Mouse (Mus musculus) kidney, embryonic 14.5 days (tissue): ENCODE data around the gene Gas2l2. TPM values are rescaled to one million over a fixed set of nuclear protein-coding genes. Genes with fewer than 3 reads are reported as not detected.

Source experiments
- ATAC-seq: fragments of 200-750 bp; cut with Nextera tagmentation; 2 replicates; pipeline ENCODE4 v1.8.0; 2017; ENCODE audit warnings: moderate number of reproducible peaks, mild to moderate bottlenecking, moderate TSS enrichment, moderate library complexity; ENCODE audit not compliant: low FRiP score, low TSS enrichment
- H3K27ac ChIP-seq: fragments of 300-500 bp; sonication (generic); 2 replicates; pipeline ENCODE4 v1.5.1; 2014; ENCODE audit warnings: low read depth, mild to moderate bottlenecking, low read length, moderate library complexity, mixed read lengths
- H3K27me3 ChIP-seq: fragments of 300-500 bp; sonication (generic); 2 replicates; pipeline ENCODE4 v1.6.1; 2014; ENCODE audit warnings: mild to moderate bottlenecking, low read length; ENCODE audit not compliant: control insufficient read depth, insufficient read depth
- H3K36me3 ChIP-seq: fragments of 300-500 bp; sonication (generic); 2 replicates; pipeline ENCODE4 v1.6.1; 2014; ENCODE audit warnings: low read length, mixed read lengths; ENCODE audit not compliant: control insufficient read depth, insufficient read depth
- H3K4me1 ChIP-seq: fragments of 300-500 bp; sonication (generic); 2 replicates; pipeline ENCODE4 v1.6.1; 2014; ENCODE audit warnings: low read length, mixed read lengths; ENCODE audit not compliant: control insufficient read depth, insufficient read depth
- H3K4me2 ChIP-seq: fragments of 300-500 bp; sonication (generic); replicated peaks from 2 replicates; pipeline ENCODE4 v1.6.1; 2014; ENCODE audit warnings: low read depth, mild to moderate bottlenecking, low read length
- H3K4me3 ChIP-seq: fragments of 300-500 bp; sonication (generic); 2 replicates; pipeline ENCODE4 v1.5.1; 2014; ENCODE audit warnings: mild to moderate bottlenecking, low read length
- H3K9ac ChIP-seq: fragments of 300-500 bp; sonication (generic); 2 replicates; pipeline ENCODE4 v1.6.1; 2014; ENCODE audit warnings: low read depth, mild to moderate bottlenecking, low read length, moderate library complexity
- H3K9me3 ChIP-seq: fragments of 300-500 bp; sonication (generic); 2 replicates; pipeline ENCODE4 v1.6.1; 2016; ENCODE audit warnings: low read length; ENCODE audit not compliant: control insufficient read depth
- WGBS: fragments of 180-500 bp; shearing (Covaris S2); extraction: QIAGEN DNeasy Blood & Tissue Kit; methylation state at CpG from one replicate; pipeline ENCODE4 v1.1.7; 2014; 5-methylcytosine and 5-hydroxymethylcytosine counted together
- polyA plus RNA-seq: library from polyadenylated mRNA; unstranded; fragments of >200 nt; fragmentation: Nextera tagmentation; extraction: Ambion mirVana; gene quantifications from 2 replicates; pipeline ENCODE4 v1.2.1, GENCODE M21; 2014

Gene Gas2l2
- polyA plus RNA-seq, 1 experiment from 2014 or later = not detected

DNA sequence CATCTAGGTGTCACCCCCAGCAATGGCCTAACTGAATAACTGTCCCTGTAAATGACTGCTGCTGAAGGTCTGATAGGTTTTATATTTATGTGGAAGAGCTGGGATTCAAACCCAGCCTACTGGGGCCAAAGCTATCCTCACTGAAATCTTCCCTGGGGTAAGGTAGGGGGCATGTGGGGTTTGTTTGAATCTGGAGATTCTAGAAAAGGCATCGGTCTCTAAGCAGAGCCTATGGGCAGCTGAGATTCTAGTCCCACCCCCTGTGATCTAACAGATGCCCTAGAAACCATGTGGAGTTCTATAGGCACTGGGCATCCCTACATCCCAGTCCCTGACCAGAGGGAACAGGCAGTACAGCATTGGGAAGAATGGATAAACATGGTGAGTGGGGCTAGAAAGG is 8.1 kb upstream of the Gas2l2 start, which contains the start of gene 1700020L24Rik:
TSS of gene 1700020L24Rik (plus strand) at position 301 of the 400 bp plus-strand sequence.
- Histone ChIP-seq H3K4me1 (no peaks in the 10 kb centered on the region), H3K4me3 (no peak within 1 kb of the TSS), H3K4me2 (no peak within 1 kb of the TSS), H3K36me3 (no peaks in the 10 kb centered on the region), H3K9me3 (no peaks in the 10 kb centered on the region), H3K27ac (no peak within 1 kb of the TSS), H3K9ac (no peak within 1 kb of the TSS), H3K27me3 (peaks cover 15% of the 10 kb centered on the region)
- WGBS = 84% methylated on average over 1 of the region's 1 CpGs
- ATAC-seq = no peak

DNA sequence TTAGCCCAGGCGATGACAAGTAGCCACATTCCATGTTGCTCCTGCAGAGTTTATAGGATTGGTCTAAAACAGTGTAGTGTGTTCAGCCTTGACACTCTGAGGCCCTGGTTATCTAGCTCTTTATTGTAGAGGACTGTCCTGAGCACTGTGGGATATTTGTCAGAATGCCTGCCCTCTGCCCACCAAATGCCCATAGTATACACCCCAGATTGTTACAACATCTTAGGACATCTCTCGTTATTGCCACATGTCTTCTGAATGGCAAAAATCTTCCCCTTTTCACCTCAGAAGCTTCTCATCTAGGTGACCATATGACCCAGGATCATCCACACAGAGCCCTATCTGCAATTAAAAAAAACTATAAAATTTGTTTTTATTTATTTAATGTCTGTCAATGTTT is 3.3 kb upstream of the Gas2l2 start:
- H3K9me3 ChIP-seq = no peaks in the 10 kb centered on the region
- H3K36me3 ChIP-seq = no peaks in the 10 kb centered on the region
- H3K4me2 ChIP-seq = no peak overlapping the region
- no peak overlapping the region for H3K9ac ChIP-seq
- 82% methylated on average over 2 of the region's 2 CpGs for WGBS
- H3K4me1 ChIP-seq = no peaks in the 10 kb centered on the region
- H3K27me3 ChIP-seq = no peaks in the 10 kb centered on the region
- H3K4me3 ChIP-seq = no peak overlapping the region
- no peak overlapping the region for H3K27ac ChIP-seq
- no peak for ATAC-seq

DNA sequence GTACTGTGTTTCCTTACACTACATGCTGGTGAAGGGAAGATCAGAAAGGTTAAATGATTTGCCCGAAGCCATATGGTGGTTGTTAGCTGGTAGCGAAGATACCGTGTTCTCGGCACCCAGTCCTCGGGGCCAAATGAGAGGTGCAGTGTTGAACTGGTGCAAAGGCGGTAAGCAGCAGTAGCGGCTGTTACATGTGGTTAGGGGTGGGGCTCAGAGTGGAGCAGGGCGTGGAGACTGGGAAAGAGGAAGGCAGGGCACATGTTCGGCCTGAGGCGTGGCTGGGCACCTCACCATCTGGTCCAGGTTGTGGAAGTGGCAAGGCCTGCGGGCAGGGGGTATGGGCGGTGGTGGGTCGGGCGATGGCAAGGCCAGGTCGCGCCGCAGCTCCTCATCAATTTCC is 2.3 kb downstream of the Gas2l2 start:
- H3K4me3 ChIP-seq = no peak overlapping the region
- H3K9ac ChIP-seq = no peak overlapping the region
- ATAC-seq = no peak
- no peak overlapping the region for H3K4me2 ChIP-seq
- no peak overlapping the region for H3K27ac ChIP-seq
- H3K4me1 ChIP-seq = no peaks in the 10 kb centered on the region
- no peaks in the 10 kb centered on the region for H3K9me3 ChIP-seq
- H3K27me3 ChIP-seq = peaks cover 7% of the 10 kb centered on the region
- no peaks in the 10 kb centered on the region for H3K36me3 ChIP-seq
- WGBS = 20% methylated on average over 16 of the region's 17 CpGs

DNA sequence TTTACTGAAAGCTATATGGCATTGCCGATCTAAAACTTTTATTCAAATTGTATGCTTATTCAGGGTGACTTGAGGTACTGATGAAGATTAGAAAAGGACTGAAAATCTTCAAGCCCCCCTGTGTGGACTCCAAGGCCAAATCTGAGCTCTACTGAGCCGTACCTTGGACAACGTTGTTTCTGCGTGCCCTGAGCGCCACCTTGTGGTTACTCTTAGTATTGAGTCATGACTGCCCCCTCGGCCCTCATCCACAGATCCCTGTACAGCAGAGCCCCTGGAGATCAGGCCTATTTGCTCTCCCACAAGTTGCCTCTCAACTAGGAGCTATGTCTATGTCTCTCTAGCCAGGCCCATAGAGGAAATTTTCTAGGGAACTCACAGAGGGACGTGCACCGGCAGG is 4.6 kb downstream of the Gas2l2 start:
- Histone ChIP-seq H3K27ac (no peak overlapping the region), H3K27me3 (peaks cover 23% of the 10 kb centered on the region), H3K9ac (no peak overlapping the region), H3K4me2 (no peak overlapping the region), H3K36me3 (no peaks in the 10 kb centered on the region), H3K4me3 (no peak overlapping the region), H3K4me1 (no peaks in the 10 kb centered on the region), H3K9me3 (no peaks in the 10 kb centered on the region)
- no peak for ATAC-seq
- WGBS = 8% methylated on average over 8 of the region's 8 CpGs

DNA sequence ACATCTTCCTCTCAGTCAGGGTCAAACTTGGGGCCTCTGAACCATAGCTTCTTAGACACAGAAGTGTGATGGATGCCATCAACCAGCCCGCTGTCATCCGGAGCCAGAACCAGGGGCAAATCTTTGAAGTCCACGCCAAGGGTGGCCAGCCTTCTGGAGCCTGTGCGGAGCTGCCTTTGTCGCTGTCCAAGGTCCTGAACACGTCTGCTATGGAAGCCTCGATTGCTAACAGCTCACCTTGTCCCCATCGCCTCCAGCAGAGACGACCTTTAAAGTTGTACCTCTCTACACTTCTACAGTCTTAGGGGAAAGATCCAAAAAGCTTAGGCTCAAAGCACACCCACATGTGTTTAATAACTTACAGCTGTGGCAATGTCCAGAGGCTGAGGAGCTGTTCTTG is 8.0 kb downstream of the Gas2l2 start:
- Histone ChIP-seq H3K27me3 (peaks cover 39% of the 10 kb centered on the region), H3K4me2 (no peak overlapping the region), H3K4me1 (no peaks in the 10 kb centered on the region), H3K27ac (no peak overlapping the region), H3K4me3 (no peak overlapping the region), H3K9ac (no peak overlapping the region), H3K9me3 (no peaks in the 10 kb centered on the region), H3K36me3 (no peaks in the 10 kb centered on the region)
- no peak for ATAC-seq
- WGBS = 2% methylated on average over 9 of the region's 9 CpGs

DNA sequence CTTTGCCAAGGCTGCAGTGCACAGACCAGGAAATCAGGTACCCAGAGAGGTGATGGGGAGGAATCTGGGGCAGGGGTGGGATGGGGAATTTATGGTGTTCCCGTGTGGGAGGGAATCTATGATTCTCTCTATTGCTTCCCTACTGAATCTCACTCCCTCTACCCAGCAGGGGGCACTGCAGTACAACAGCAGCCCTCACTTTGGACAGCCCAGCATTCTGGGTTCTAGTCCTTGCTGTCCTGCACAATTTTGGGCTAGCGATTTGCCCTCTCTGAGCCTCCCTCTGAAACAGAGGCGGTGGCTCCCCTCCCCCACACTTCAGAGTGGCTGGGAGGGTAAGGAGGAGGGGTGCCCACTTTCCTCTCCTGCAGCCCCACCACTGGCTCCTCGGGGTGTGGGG is 8.9 kb downstream of the Gas2l2 start:
- no peak for ATAC-seq
- WGBS = 45% methylated on average over 4 of the region's 4 CpGs
- Histone ChIP-seq H3K27ac (no peak overlapping the region), H3K9ac (no peak overlapping the region), H3K9me3 (no peaks in the 10 kb centered on the region), H3K4me1 (no peaks in the 10 kb centered on the region), H3K4me3 (no peak overlapping the region), H3K36me3 (no peaks in the 10 kb centered on the region), H3K4me2 (no peak overlapping the region), H3K27me3 (peaks cover 39% of the 10 kb centered on the region)

GRCm38 (mm10) chr11:83418566-83418965 is 10.7 kb downstream of the Gas2l2 start:
- Histone ChIP-seq H3K27ac (no peak overlapping the region), H3K4me3 (peak overlapping the region; percentile 14; the same call in 1 of the 2 replicates), H3K4me1 (no peaks in the 10 kb centered on the region), H3K4me2 (peak overlapping the region; percentile 10; the same call in 1 of the 2 replicates), H3K27me3 (peaks cover 39% of the 10 kb centered on the region), H3K9me3 (no peaks in the 10 kb centered on the region), H3K9ac (no peak overlapping the region), H3K36me3 (no peaks in the 10 kb centered on the region)
- whole genome bisulfite sequencing = 6% methylated on average over 37 of the region's 38 CpGs
- no peak for ATAC-seq

DNA sequence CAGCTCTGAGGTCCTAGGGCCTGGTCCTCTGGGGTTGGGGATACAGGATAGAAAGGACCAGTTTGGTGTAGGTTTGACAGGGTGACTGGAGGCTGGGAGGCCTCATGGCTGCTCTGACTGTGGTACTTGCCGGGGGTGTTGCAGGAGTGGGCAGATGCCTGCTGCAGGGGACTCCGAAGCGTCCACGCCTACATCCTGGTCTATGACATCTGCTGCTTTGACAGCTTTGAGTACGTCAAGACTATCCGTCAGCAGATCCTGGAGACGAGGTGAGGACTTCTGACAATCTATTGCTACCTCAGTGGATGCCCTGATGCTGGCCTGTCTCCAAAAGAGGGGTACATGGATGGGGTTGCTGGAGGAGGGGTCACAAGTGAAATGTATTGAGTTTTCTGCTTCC is 11.5 kb downstream of the Gas2l2 start:
- H3K9ac ChIP-seq = no peak overlapping the region
- peaks cover 39% of the 10 kb centered on the region for H3K27me3 ChIP-seq
- ATAC-seq = no peak
- no peak overlapping the region for H3K4me2 ChIP-seq
- no peak overlapping the region for H3K4me3 ChIP-seq
- no peak overlapping the region for H3K27ac ChIP-seq
- WGBS = 87% methylated on average over 7 of the region's 7 CpGs
- H3K4me1 ChIP-seq = no peaks in the 10 kb centered on the region
- H3K36me3 ChIP-seq = no peaks in the 10 kb centered on the region
- H3K9me3 ChIP-seq = no peaks in the 10 kb centered on the region

DNA sequence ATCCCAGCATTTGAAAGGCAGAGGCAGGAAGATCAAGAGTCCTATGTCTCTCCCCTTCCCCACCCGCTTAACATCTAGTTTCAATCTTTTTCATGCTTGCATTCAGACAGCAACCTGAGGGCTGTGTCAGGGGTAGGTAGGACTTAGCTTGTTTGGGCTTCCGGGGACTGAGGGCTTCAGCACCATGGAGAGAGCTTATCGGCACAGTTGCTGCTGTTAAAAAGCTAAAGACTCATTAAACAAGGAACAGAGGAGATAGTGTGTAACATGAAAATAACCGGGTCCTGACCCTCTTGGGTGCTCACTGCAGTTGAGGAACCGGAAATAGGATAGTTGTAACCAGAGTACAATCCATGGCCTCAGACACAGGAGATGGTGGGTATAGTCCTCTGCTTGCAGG is 12.2 kb downstream of the Gas2l2 start:
- no peak overlapping the region for H3K4me2 ChIP-seq
- peaks cover 39% of the 10 kb centered on the region for H3K27me3 ChIP-seq
- H3K9me3 ChIP-seq = no peaks in the 10 kb centered on the region
- H3K4me3 ChIP-seq = no peak overlapping the region
- H3K36me3 ChIP-seq = no peaks in the 10 kb centered on the region
- ATAC-seq = no peak
- no peak overlapping the region for H3K27ac ChIP-seq
- no peaks in the 10 kb centered on the region for H3K4me1 ChIP-seq
- 5% methylated on average over 5 of the region's 5 CpGs for WGBS
- H3K9ac ChIP-seq = no peak overlapping the region
